Mouse (Mus musculus) hematopoietic stem cell, adult 5-6 weeks (primary cell): ENCODE measurements at regions not wholly inside any gene's neighbourhood (a gene's known extent, or its start where the extent isn't known, plus 50 kb on each side); places are given as distances from the start of the nearest gene placed in this dataset.
"Not testable (repeated sequence)": the region's sequence is repeated elsewhere in the genome, so short reads cannot be mapped to it uniquely, and the experiment has no call there.

ENCODE experiments used
- ATAC-seq, 2 experiments: fragments of 125-278 bp in 1 of 2; replicated peaks in 1 of 2; 2 replicates each; pipeline ENCODE4 v1.8.0; 2016 to 2017; ENCODE audit warnings: inconsistent platforms in 2 of 2, mild to moderate bottlenecking in 2 of 2, moderate number of reproducible peaks in 2 of 2, low read depth in 1 of 2, moderate TSS enrichment in 1 of 2; ENCODE audit not compliant: low FRiP score in 2 of 2, poor library complexity in 2 of 2, severe bottlenecking in 2 of 2, insufficient read depth in 1 of 2, low TSS enrichment in 1 of 2

GRCm38 (mm10) chr5:74796421-74797067, 93.8 kb upstream of the Lnx1 start:
- ATAC-seq, result peak in 1 of 2 experiments; percentile 24; a peak in 1 of 4 replicates

GRCm38 (mm10) chr5:74794726-74795125, 92.0 kb upstream of the Lnx1 start:
- no peak for ATAC-seq

GRCm38 (mm10) chr5:74793431-74793830, 90.7 kb upstream of the Lnx1 start:
- ATAC-seq, result no peak

GRCm38 (mm10) chr5:74792936-74793335, 90.2 kb upstream of the Lnx1 start:
- no peak for ATAC-seq

GRCm38 (mm10) chr5:74792301-74792700, 89.6 kb upstream of the Lnx1 start:
- ATAC-seq, result peak; percentile 46 to 78

GRCm38 (mm10) chr5:74790501-74790900, 87.8 kb upstream of the Lnx1 start:
- ATAC-seq, result not testable (repeated sequence)

GRCm38 (mm10) chr5:74783906-74784305, 81.2 kb upstream of the Lnx1 start:
- no peak for ATAC-seq

- no peak for ATAC-seq
These were observed 75.4 kb upstream of the Lnx1 start for GRCm38 (mm10) chr5:74778076-74778465.

- ATAC-seq, result no peak
These were observed 74.8 kb upstream of the Lnx1 start for GRCm38 (mm10) chr5:74777381-74778075.

GRCm38 (mm10) chr5:74776081-74776480, 73.4 kb upstream of the Lnx1 start:
- ATAC-seq, result no peak

- no peak for ATAC-seq
These were observed 72.9 kb upstream of the Lnx1 start for GRCm38 (mm10) chr5:74775596-74775995.

GRCm38 (mm10) chr5:74773558-74774429, 71.1 kb upstream of the Lnx1 start:
- no peak for ATAC-seq

GRCm38 (mm10) chr5:74771121-74771520, 68.4 kb upstream of the Lnx1 start:
- ATAC-seq, result no peak

- ATAC-seq, result no peak
These were observed 66.3 kb upstream of the Lnx1 start for GRCm38 (mm10) chr5:74769023-74769422.

- ATAC-seq, result no peak
These were observed 65.3 kb upstream of the Lnx1 start for GRCm38 (mm10) chr5:74767993-74768392.

- no peak for ATAC-seq
These were observed 63.5 kb upstream of the Lnx1 start for GRCm38 (mm10) chr5:74766211-74766610.

GRCm38 (mm10) chr5:74765061-74765767, 62.5 kb upstream of the Lnx1 start:
- ATAC-seq, result no peak

- ATAC-seq, result no peak
These were observed 54.8 kb upstream of the Lnx1 start for GRCm38 (mm10) chr5:74757557-74757956.
